Mouse (Mus musculus) hindbrain, embryonic 13.5 days (tissue): ENCODE data around the gene Folh1. TPM values are rescaled to one million over a fixed set of nuclear protein-coding genes. Genes with fewer than 3 reads are reported as not detected.
A peak's percentile ranks its signal among the peaks of the same experiment; 100 is the strongest.
"Not testable (repeated sequence)": the region's sequence is repeated elsewhere in the genome, so short reads cannot be mapped to it uniquely, and the experiment has no call there.

ENCODE experiments used
- ATAC-seq: fragments of 200-750 bp; cut with Nextera tagmentation; 2 replicates; pipeline ENCODE4 v1.8.0; 2017; ENCODE audit warnings: moderate TSS enrichment; ENCODE audit not compliant: low FRiP score
- H3K27ac ChIP-seq: fragments of 300-500 bp; sonication (generic); 2 replicates; pipeline ENCODE4 v1.5.1; 2015; ENCODE audit warnings: inconsistent platforms, mild to moderate bottlenecking, moderate library complexity
- H3K27me3 ChIP-seq: fragments of 300-500 bp; sonication (generic); 2 replicates; pipeline ENCODE4 v1.6.1; 2015; ENCODE audit warnings: mild to moderate bottlenecking, inconsistent platforms
- H3K36me3 ChIP-seq: fragments of 300-500 bp; sonication (generic); 2 replicates; pipeline ENCODE4 v1.6.1; 2015; ENCODE audit warnings: mild to moderate bottlenecking, inconsistent platforms
- H3K4me1 ChIP-seq: fragments of 300-500 bp; sonication (generic); replicated peaks from 2 replicates; pipeline ENCODE4 v1.6.1; 2015; ENCODE audit warnings: inconsistent platforms
- H3K4me2 ChIP-seq: fragments of 300-500 bp; sonication (generic); 2 replicates; pipeline ENCODE4 v1.6.1; 2015; ENCODE audit warnings: inconsistent platforms, mild to moderate bottlenecking, moderate library complexity
- H3K4me3 ChIP-seq: fragments of 300-500 bp; sonication (generic); 2 replicates; pipeline ENCODE4 v1.5.1; 2015; ENCODE audit warnings: mild to moderate bottlenecking, inconsistent platforms
- H3K9ac ChIP-seq: fragments of 300-500 bp; sonication (generic); 2 replicates; pipeline ENCODE4 v1.6.1; 2015; ENCODE audit warnings: mild to moderate bottlenecking, inconsistent platforms
- H3K9me3 ChIP-seq: fragments of 300-500 bp; sonication (generic); 2 replicates; pipeline ENCODE4 v1.6.1; 2016; ENCODE audit warnings: inconsistent platforms
- WGBS: fragments of 180-500 bp; shearing (Covaris S2); methylation state at CpG from one replicate; pipeline ENCODE4 v1.1.7; 2015; 5-methylcytosine and 5-hydroxymethylcytosine counted together
- polyA plus RNA-seq: library from polyadenylated mRNA; unstranded; fragments of >200 nt; fragmentation: Nextera tagmentation; extraction: Ambion mirVana; gene quantifications from 2 replicates; pipeline ENCODE4 v1.2.1, GENCODE M21; 2015

Folh1 gene
- polyA plus RNA-seq, result 0.55 and 0.71 TPM in 2 replicates

DNA sequence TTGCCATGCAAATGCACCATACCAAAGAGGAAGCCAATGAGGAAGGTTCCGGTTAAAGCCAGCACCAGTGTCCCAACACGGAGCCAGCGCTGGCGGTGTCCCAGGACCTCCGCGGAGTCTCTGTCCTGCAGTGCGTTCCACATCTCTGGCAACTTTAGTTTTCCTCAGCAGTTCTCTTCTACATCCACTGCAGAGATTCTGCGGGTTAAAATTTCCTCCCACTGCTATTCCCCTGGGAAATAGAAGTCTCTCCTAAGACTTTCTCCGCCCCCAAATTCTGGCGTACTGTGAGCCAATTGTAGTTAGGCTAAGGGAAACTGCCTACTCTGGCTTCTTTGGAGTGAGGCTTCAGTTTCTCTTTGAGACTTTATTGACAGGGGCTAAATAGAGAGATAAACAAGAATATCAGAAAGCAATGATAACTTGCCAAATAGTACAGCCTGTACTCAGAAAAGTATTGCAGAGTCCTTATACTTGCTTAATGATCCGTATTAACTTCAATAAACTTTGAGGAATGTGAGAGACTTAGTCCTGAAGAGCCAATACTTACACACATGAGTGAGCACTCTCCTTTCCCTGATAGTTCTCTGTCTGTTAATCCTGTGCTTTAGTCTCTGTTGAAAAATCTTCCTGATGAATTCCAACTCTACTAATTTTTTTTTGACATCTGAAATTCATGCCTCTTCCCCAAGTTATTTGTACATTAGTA is at the start of gene Folh1:
TSS of gene Folh1 (minus strand) at position 327 of the 709 bp plus-strand sequence.
- Histone ChIP-seq H3K4me3 (peak within 1 kb of the TSS; percentile 18), H3K9ac (no peak within 1 kb of the TSS), H3K27ac (no peak within 1 kb of the TSS), H3K27me3 (no peaks in the 10 kb centered on the region), H3K4me2 (peak within 1 kb of the TSS; percentile 52), H3K4me1 (peaks cover 5% of the 10 kb centered on the region), H3K36me3 (no peaks in the 10 kb centered on the region), H3K9me3 (no peaks in the 10 kb centered on the region)
- WGBS, result 7% methylated on average over 11 of the region's 11 CpGs
- peak; percentile 43; the same call in 1 of the 2 replicates for ATAC-seq

DNA sequence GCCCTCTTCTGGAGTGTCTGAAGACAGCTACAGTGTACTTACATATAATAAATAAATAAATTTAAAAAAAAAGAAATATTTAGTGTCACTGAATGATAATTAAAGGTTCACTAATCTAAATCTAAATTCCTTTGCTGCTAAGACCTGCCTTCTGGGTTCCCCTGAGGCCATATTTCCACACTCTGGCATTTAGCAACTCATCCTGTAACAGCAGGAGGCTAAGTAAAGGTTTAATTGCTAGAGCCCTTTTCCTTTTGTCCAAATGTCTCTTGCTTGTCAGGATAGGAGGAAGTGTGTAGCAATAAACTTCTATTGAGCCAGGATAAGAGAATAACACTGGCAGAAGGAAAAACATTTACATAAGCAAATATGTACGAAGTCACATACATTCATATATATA is 40.7 kb upstream of the Folh1 start:
- 76% methylated on average over 1 of the region's 1 CpGs for WGBS

DNA sequence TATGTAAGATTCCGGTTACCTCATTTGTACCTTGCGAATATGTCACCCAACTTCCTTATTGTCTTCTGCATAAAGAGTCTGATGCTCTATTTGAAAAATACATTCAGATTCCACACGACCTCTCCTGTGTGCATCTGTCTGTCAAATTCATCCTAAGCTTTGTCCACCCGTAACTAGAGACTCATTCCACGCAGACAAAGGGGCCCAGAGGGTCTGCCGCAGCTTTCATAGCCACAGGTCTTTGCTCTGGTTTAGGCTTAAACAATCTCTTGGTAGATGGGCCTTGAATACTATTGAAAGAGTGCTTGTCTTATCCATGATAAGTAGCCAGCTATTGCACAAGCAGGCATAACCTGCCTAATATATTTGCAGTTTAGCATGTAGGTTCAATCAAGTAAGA is 40.0 kb upstream of the Folh1 start:
- not testable (repeated sequence) for H3K4me2 ChIP-seq, H3K4me3 ChIP-seq, ATAC-seq, H3K4me1 ChIP-seq, H3K9me3 ChIP-seq, H3K27ac ChIP-seq, H3K9ac ChIP-seq, H3K36me3 ChIP-seq, H3K27me3 ChIP-seq
- 87% methylated on average over 6 of the region's 6 CpGs for WGBS

More for the DNA sequence above, 40.7 kb upstream of the Folh1 start:
- Histone ChIP-seq H3K27me3 (no peaks in the 10 kb centered on the region), H3K9ac (no peak overlapping the region), H3K9me3 (no peaks in the 10 kb centered on the region), H3K27ac (no peak overlapping the region), H3K36me3 (no peaks in the 10 kb centered on the region), H3K4me1 (no peaks in the 10 kb centered on the region), H3K4me2 (no peak overlapping the region), H3K4me3 (no peak overlapping the region)
- ATAC-seq, result no peak

DNA sequence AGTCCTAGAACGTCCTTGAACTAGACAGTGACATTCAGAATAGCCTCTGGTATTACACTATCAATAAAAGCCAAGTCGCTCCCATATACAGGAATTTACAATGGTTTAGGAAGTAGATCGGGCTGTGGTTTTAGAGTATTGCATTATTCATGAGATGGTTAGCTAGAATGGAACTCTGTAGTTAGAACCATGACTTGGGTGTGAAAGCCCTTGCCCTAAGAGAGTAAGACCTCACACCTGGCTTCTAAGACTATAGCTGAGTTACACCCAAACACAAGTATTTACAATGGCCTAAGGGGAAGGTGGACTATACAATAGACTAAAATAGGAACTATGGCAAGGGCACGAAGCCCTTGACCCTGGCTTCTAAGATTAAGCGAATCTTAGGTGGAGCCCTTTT is 39.5 kb upstream of the Folh1 start:
- WGBS, result 87% methylated on average over 5 of the region's 5 CpGs
- H3K27ac ChIP-seq, H3K9me3 ChIP-seq, H3K36me3 ChIP-seq, H3K27me3 ChIP-seq, H3K4me1 ChIP-seq, H3K9ac ChIP-seq, H3K4me3 ChIP-seq, ATAC-seq, H3K4me2 ChIP-seq: not testable (repeated sequence)

DNA sequence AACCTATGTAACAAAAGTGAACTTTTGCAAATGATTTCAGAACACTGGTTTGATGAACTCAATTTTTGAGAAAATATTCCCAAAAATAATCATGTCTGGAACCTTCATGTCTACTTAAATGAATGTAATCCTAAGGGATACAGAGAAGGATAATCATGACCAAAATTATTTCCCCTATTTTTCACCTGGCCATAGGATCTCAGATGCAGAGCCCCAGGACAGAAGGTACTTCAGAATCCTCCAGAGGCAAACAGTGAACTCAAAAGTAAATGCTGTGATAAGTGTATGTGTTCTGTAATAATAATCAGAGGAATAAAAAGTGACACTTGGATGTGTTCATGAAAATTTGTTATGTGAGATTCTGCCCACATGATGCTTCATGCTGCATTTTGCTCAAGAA is 19.0 kb upstream of the Folh1 start, which contains the start of gene Vmn2r77:
TSS of gene Vmn2r77 (plus strand) at position 301 of the 400 bp plus-strand sequence.
- Histone ChIP-seq H3K36me3 (no peaks in the 10 kb centered on the region), H3K9me3 (no peaks in the 10 kb centered on the region), H3K27ac (no peak within 1 kb of the TSS), H3K27me3 (no peaks in the 10 kb centered on the region), H3K4me2 (no peak within 1 kb of the TSS), H3K4me3 (no peak within 1 kb of the TSS), H3K4me1 (no peaks in the 10 kb centered on the region), H3K9ac (no peak within 1 kb of the TSS)
- no peak for ATAC-seq

DNA sequence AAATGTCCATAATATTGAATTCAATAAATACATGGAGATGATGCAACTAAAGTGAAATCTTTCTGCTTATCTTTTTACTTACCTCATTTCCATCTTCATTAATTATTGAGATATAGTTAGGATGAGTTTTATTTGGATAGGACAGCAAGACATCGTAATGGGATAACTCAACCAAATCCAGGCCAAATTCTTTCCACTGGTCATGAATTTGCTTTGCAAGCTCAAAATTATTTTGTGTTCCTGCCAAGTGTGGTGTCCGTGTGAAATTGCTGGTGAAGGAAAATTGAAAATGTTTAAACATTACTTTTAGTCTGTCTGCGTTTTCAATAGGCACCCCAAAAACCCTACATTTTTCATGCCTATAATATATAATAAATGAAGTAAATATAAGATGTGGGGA is 4.1 kb downstream of the Folh1 start:
- Histone ChIP-seq H3K4me1 (peaks cover 5% of the 10 kb centered on the region), H3K9me3 (no peaks in the 10 kb centered on the region), H3K4me3 (no peak overlapping the region), H3K27ac (no peak overlapping the region), H3K36me3 (no peaks in the 10 kb centered on the region), H3K9ac (no peak overlapping the region), H3K4me2 (no peak overlapping the region), H3K27me3 (no peaks in the 10 kb centered on the region)
- no peak for ATAC-seq
- 95% methylated on average over 3 of the region's 3 CpGs for WGBS

DNA sequence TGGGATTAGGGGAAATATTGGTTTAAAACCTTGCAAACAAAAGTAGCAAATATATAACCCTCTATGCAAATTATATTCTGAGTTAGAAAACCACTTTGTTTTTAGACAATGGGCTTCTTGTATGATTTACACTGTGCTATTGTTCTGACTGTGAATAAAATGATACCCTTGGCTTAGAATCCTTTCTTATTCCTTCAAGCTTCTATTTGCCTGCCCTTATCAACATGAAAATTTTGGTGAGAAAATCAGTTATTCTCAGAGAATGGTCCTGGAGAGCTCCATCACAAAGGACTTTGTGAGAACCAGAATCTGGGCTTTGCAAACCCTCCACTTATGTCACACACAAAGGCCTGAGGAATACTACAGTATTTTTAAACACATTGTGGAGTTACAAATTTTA is 11.1 kb downstream of the Folh1 start:
- Histone ChIP-seq H3K4me2 (no peak overlapping the region), H3K9me3 (no peaks in the 10 kb centered on the region), H3K27me3 (no peaks in the 10 kb centered on the region), H3K36me3 (no peaks in the 10 kb centered on the region), H3K4me1 (no peaks in the 10 kb centered on the region), H3K27ac (no peak overlapping the region), H3K9ac (no peak overlapping the region), H3K4me3 (no peak overlapping the region)
- ATAC-seq, result no peak

DNA sequence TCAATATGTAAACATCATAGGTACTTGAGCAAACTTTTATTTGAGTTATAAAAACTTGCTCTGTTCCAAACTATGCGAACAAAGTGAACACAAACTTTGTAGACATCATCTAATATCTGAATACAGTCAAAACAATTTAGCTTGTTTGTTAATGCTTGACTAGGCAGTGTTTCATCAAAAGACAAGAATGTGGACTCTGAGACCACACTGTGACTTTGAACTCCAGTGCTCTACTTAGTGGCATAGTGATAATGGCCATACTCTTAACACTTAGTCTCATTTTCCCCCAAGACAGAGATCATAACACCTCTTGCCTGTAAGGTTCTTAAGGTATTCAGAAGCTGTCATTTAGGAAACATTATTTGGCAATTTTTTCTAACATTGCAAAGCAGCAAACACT is 15.0 kb downstream of the Folh1 start:
- WGBS, result 88% methylated on average over 1 of the region's 1 CpGs
- no peaks in the 10 kb centered on the region for H3K9me3 ChIP-seq
- no peak overlapping the region for H3K4me3 ChIP-seq

DNA sequence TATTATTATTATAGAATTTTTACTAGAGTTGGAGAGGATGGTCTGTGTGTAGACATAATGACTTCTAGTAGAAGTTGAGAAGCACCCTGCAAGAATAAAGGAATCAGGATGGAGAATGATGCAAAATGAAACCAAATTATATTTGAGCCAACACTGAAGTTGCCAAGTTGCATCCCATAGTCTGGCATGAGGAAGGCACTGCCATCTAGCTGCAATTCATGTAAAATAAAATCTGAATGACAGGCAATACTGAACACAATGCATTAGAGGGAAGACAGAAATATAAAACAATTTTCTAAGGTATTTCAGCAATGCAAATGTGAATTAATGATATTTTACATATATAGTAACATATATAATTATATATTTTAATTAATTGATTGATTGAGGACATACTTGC is 50.7 kb downstream of the Folh1 start:
- no peaks in the 10 kb centered on the region for H3K36me3 ChIP-seq
- H3K4me2 ChIP-seq, result no peak overlapping the region
- no peaks in the 10 kb centered on the region for H3K27me3 ChIP-seq
- no peaks in the 10 kb centered on the region for H3K9me3 ChIP-seq
- H3K4me1 ChIP-seq, result no peaks in the 10 kb centered on the region
- H3K27ac ChIP-seq, result no peak overlapping the region
- no peak overlapping the region for H3K9ac ChIP-seq
- ATAC-seq, result no peak
- H3K4me3 ChIP-seq, result no peak overlapping the region

More for the DNA sequence above, 15.0 kb downstream of the Folh1 start:
- Histone ChIP-seq H3K27ac (no peak overlapping the region), H3K9ac (no peak overlapping the region), H3K27me3 (no peaks in the 10 kb centered on the region), H3K36me3 (no peaks in the 10 kb centered on the region), H3K4me1 (no peaks in the 10 kb centered on the region), H3K4me2 (no peak overlapping the region)
- ATAC-seq, result no peak

DNA sequence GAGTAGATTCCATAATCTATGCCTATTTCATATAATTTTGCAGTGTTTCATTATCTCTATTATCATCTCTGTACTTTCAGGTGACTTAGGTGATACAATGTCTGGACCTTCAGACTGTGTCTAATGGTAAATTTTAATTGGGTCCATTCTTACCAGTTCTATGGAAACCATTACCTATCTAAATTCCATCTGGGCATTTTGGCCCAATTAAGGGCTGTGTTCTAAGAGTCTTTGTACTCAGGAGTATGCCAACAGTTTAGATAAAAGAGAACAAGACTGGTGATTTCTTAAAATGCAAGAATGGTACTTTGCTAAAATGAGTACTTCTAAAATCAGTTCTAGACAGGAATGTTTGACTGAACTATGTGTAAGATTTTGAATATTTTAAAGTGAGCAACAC is 87.7 kb downstream of the Folh1 start, which contains the start of gene Olfr292:
TSS of gene Olfr292 (plus strand) at position 301 of the 400 bp plus-strand sequence.
- Histone ChIP-seq H3K36me3 (no peaks in the 10 kb centered on the region), H3K27me3 (no peaks in the 10 kb centered on the region), H3K9me3 (no peaks in the 10 kb centered on the region), H3K4me2 (no peak within 1 kb of the TSS), H3K4me3 (no peak within 1 kb of the TSS), H3K27ac (no peak within 1 kb of the TSS), H3K4me1 (no peaks in the 10 kb centered on the region), H3K9ac (no peak within 1 kb of the TSS)
- ATAC-seq, result no peak

Other genes with a start within 250 kb of the Folh1 start
- not detected in 2 replicates for gene Olfr295, start 192.1 kb downstream of the Folh1 start, polyA plus RNA-seq
- not detected in 2 replicates for gene Olfr294, start 159.3 kb downstream of the Folh1 start, polyA plus RNA-seq
- not detected in 2 replicates for gene Olfr293, start 126.9 kb downstream of the Folh1 start, polyA plus RNA-seq
- gene Olfr292, start 87.6 kb downstream of the Folh1 start, polyA plus RNA-seq, result not detected in 2 replicates
- gene Vmn2r77, start 19.1 kb upstream of the Folh1 start, polyA plus RNA-seq, result not detected in 2 replicates
- not detected in 2 replicates for gene Vmn2r78, start 139.2 kb upstream of the Folh1 start, polyA plus RNA-seq
- not detected in 2 replicates for gene Vmn2r79, start 220.2 kb upstream of the Folh1 start, polyA plus RNA-seq